16 mouse cellular contexts compared by ENCODE assay signal in the genomic region with DNA sequence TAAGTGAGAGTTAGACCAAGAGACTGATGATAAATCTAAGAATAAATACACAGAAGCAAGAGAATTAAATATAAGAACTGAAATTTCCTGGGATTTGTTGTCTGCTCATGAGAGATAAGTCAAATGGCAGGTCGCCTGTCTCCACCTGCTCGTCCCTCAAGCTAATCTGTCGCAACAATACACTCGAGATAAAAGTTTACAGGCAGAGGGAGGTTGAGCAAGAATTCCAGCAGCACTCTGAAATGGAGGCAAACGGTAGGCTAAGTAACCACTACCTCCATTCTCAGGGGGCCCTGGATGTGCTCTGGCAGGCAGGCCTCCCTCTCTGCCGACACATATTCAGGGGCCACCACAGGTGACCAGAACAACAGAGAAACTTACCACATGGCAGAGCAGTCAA. TPM values are rescaled to one million over a fixed set of nuclear protein-coding genes. Genes with fewer than 3 reads are reported as not detected.
DNase-seq lines count a peak whose midpoint lies in the region; ATAC-seq and TF ChIP-seq lines count a peak whose summit lies in the region.
"Had no signal": no experiment of that assay in that cellular context is flagged by ENCODE, and none has a peak within 500 bp of the region (broad histone marks: within the 10 kb centered on the region; RNA-seq: fewer than 3 reads in every experiment).

No protein-coding gene starts in this region.

- DNase-seq in gastrocnemius, adult 2 months = no peak
- DNase-seq in gastrocnemius, postnatal 4 days (ENCODE audit: low spot score in 2 of 2) = no peak
- DNase-seq in lung, postnatal 0 days (ENCODE audit: low spot score) = no peak
- no peak for DNase-seq in lung, postnatal 4 days
- DNase-seq in right cerebral cortex, postnatal 25 days = no peak
- DNase-seq in adrenal gland, adult 18-20 months (ENCODE audit: low spot score in 2 of 2) = no peak
- DNase-seq: adrenal gland, postnatal 25 days; cerebellum, adult 18-20 months; kidney, postnatal 25 days; thymus, postnatal 36 days had no signal

- H3K36me3 ChIP-seq in lung, postnatal 0 days (ENCODE audit: insufficient read depth, low read length) = no peaks in the 10 kb centered on the region
- no peaks in the 10 kb centered on the region for H3K36me3 ChIP-seq in limb, embryonic 15.5 days
- H3K36me3 ChIP-seq in stomach, embryonic 16.5 days (ENCODE audit: control insufficient read depth, insufficient read depth, low read length) = no peaks in the 10 kb centered on the region
- H3K36me3 ChIP-seq: embryonic facial prominence, embryonic 13.5 days; hindbrain, embryonic 15.5 days had no signal

- H3K4me3 ChIP-seq in gastrocnemius, adult 2 months = no peak overlapping the region
- H3K4me3 ChIP-seq in lung, postnatal 0 days (ENCODE audit: low read depth, low read length) = no peak overlapping the region
- H3K4me3 ChIP-seq in limb, embryonic 15.5 days = no peak overlapping the region
- H3K4me3 ChIP-seq in stomach, embryonic 16.5 days (replicated peaks; ENCODE audit: low read length) = no peak overlapping the region
- H3K4me3 ChIP-seq: embryonic facial prominence, embryonic 13.5 days; hindbrain, embryonic 15.5 days had no signal

- H3K27me3 ChIP-seq in lung, postnatal 0 days (replicated peaks; ENCODE audit: insufficient read depth, low read length) = no peaks in the 10 kb centered on the region
- H3K27me3 ChIP-seq in limb, embryonic 15.5 days = no peaks in the 10 kb centered on the region
- no peaks in the 10 kb centered on the region for H3K27me3 ChIP-seq in stomach, embryonic 16.5 days (ENCODE audit: control insufficient read depth, insufficient read depth, low read length)
- H3K27me3 ChIP-seq: embryonic facial prominence, embryonic 13.5 days; hindbrain, embryonic 15.5 days; Patski had no signal

- H3K4me1 ChIP-seq in lung, postnatal 0 days (ENCODE audit: insufficient read depth, low read depth, low read length) = peaks cover 18% of the 10 kb centered on the region; the same call in 1 of the 2 replicates
- peaks cover 45% of the 10 kb centered on the region for H3K4me1 ChIP-seq in limb, embryonic 15.5 days
- H3K4me1 ChIP-seq in stomach, embryonic 16.5 days (ENCODE audit: control insufficient read depth, insufficient read depth, low read length) = peaks cover 38% of the 10 kb centered on the region

- no peak overlapping the region for H3K4me2 ChIP-seq in lung, postnatal 0 days (replicated peaks; ENCODE audit: low read depth, low read length)
- H3K4me2 ChIP-seq in limb, embryonic 15.5 days = no peak overlapping the region
- H3K4me2 ChIP-seq in stomach, embryonic 16.5 days (ENCODE audit: low read depth, low read length) = no peak overlapping the region
- H3K4me2 ChIP-seq: embryonic facial prominence, embryonic 13.5 days; hindbrain, embryonic 15.5 days had no signal

- TF ChIP-seq CTCF in gastrocnemius, adult 2 months (IDR thresholded peaks at IDR 0.05) = no peak
- TF ChIP-seq CTCF in lung, postnatal 0 days (IDR thresholded peaks at IDR 0.05) = no peak

- WGBS in lung, postnatal 0 days = 40% methylated on average over 6 of the region's 6 CpGs
- 38% methylated on average over 6 of the region's 6 CpGs for WGBS in limb, embryonic 15.5 days
- WGBS in stomach, embryonic 16.5 days = 35% methylated on average over 6 of the region's 6 CpGs

- peak; percentile 41; the same call in 1 of the 2 replicates for TF ChIP-seq EP300 in lung, postnatal 0 days (IDR thresholded peaks at IDR 0.05)

- intact Hi-C loops in gastrocnemius, adult 2 months (cut with DNase I) = no loop called here

- H3K27ac ChIP-seq in gastrocnemius, adult 2 months = 0 out of 2 replicates have a peak overlapping the region, but pooled peaks have one; percentile 40
- H3K27ac ChIP-seq in lung, postnatal 0 days (ENCODE audit: low read length) = peak overlapping the region; percentile 60; the same call in 1 of the 2 replicates
- H3K27ac ChIP-seq in limb, embryonic 15.5 days = peak overlapping the region; percentile 55; the same call in 1 of the 2 replicates
- 0 out of 2 replicates have a peak overlapping the region, but pooled peaks have one; percentile 2 for H3K27ac ChIP-seq in stomach, embryonic 16.5 days (ENCODE audit: low read length)
- H3K27ac ChIP-seq: embryonic facial prominence, embryonic 13.5 days; hindbrain, embryonic 15.5 days had no signal

- ATAC-seq in lung, postnatal 0 days = no peak
- ATAC-seq in limb, embryonic 15.5 days (ENCODE audit: insufficient number of reproducible peaks, low FRiP score, low TSS enrichment, low read depth) = no peak
- no peak for ATAC-seq in stomach, embryonic 16.5 days (ENCODE audit: insufficient read depth, low FRiP score)
- ATAC-seq: midbrain, embryonic 16.5 days; Patski had no signal

- H3K9ac ChIP-seq in lung, postnatal 0 days (replicated peaks; ENCODE audit: low read depth) = no peak overlapping the region
- no peak overlapping the region for H3K9ac ChIP-seq in limb, embryonic 15.5 days
- H3K9ac ChIP-seq in stomach, embryonic 16.5 days (ENCODE audit: low read length) = no peak overlapping the region
- H3K9ac ChIP-seq: embryonic facial prominence, embryonic 13.5 days; hindbrain, embryonic 15.5 days had no signal

- H3K9me3 ChIP-seq in lung, postnatal 0 days (ENCODE audit: low read length) = no peaks in the 10 kb centered on the region
- no peaks in the 10 kb centered on the region for H3K9me3 ChIP-seq in limb, embryonic 15.5 days
- no peaks in the 10 kb centered on the region for H3K9me3 ChIP-seq in stomach, embryonic 16.5 days (replicated peaks; ENCODE audit: control insufficient read depth, low read length)
- H3K9me3 ChIP-seq: embryonic facial prominence, embryonic 13.5 days; hindbrain, embryonic 15.5 days had no signal

RNA-seq across cellular contexts. Expression of a gene that starts 26.6 kb away (rescaled TPM):
- under 1 TPM in 1 of 2 experiments, not detected in 1; 0.22 TPM for total RNA-seq in gastrocnemius, adult 2 months (2021)
- total RNA-seq in gastrocnemius, postnatal 4 days (2021) = 10 to 100 TPM; 10.3 to 12.1 TPM
- polyA plus RNA-seq in lung, postnatal 0 days (2015; fragmentation: Nextera tagmentation; extraction: Ambion mirVana) = 4.2 and 5.6 TPM in 2 replicates
- 41.8 and 43.2 TPM in 2 replicates for polyA plus RNA-seq in limb, embryonic 15.5 days (2015; fragmentation: Nextera tagmentation; extraction: Ambion mirVana)
- polyA plus RNA-seq in stomach, embryonic 16.5 days (2015; fragmentation: Nextera tagmentation; extraction: Ambion mirVana) = 47.3 and 50.1 TPM in 2 replicates
- total RNA-seq in adrenal gland, adult 18-20 months (2021) = 1 to 10 TPM; 1.3 TPM

Comparison
In these comparisons a context has a peak if more than half of its experiments do, and no peak if none do; other contexts are left out.
1. RNA of a gene that starts 26.6 kb away (total RNA-seq): 10.3 to 12.1 TPM in gastrocnemius, postnatal 4 days; 1.3 TPM in adrenal gland, adult 18-20 months and 0.22 TPM in gastrocnemius, adult 2 months; every median in the first group is over 4 times any median in the second.
2. H3K27ac ChIP-seq: peak in every context shown above with its lines; median percentile 60 in lung, postnatal 0 days; 55 in limb, embryonic 15.5 days; 40 in gastrocnemius, adult 2 months; 2 in stomach, embryonic 16.5 days.